Mouse (Mus musculus) liver, postnatal 0 days (tissue): ENCODE data around the gene Tfe3.
A peak's percentile ranks its signal among the peaks of the same experiment; 100 is the strongest.

Experiments used
- CTCF ChIP-seq: sonication (generic); IDR thresholded peaks from 2 replicates; pipeline ENCODE4 v1.5.1; 2016; ENCODE audit warnings: antibody characterized with exemption, low read depth
- EP300 ChIP-seq: IDR thresholded peaks from 2 replicates; pipeline ENCODE4 v1.6.1; 2016; ENCODE audit warnings: antibody characterized with exemption, low read depth, mild to moderate bottlenecking

- TF ChIP-seq CTCF (no peak), EP300 (0 out of 2 replicates have a peak, but pooled peaks have one; percentile 25)
These were observed 7.1 kb downstream of the Tfe3 start for GRCm38 (mm10) chrX:7769302-7770017.
